Mouse (Mus musculus): ENCODE results near the gene Myrfl. TPM values are rescaled to one million over a fixed set of nuclear protein-coding genes. Genes with fewer than 3 reads are reported as not detected.
A peak's percentile ranks its signal among the peaks of the same experiment; 100 is the strongest.

Myrfl gene
- polyA plus RNA-seq, 1 experiment from 2014 or later = not detected

DNA sequence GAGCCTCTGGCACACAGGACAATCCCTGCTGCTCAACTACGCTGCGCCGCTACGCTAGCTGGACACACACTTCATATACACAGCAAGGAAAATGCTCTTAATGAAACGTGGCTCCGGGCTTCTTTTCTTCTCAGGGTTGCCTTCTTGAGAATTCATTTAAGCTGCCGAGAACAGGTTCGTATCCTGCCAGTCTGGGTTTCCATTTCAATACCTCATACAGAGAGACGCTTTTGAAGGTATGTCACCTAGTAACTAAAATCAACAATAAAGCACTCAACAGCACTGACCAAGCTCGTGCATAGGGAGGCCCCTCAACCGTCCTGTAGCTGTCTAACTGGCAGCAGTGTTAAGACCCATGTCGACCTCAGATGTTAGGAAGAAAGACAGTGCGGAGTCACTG, 35.7 kb upstream of the Myrfl start:
- Histone ChIP-seq H3K4me2 (replicated peaks; ENCODE audit: low read depth, low read length) (no peak overlapping the region), H3K4me1 (ENCODE audit: insufficient read depth, low read depth, low read length) (no peaks in the 10 kb centered on the region), H3K9me3 (ENCODE audit: low read length) (no peaks in the 10 kb centered on the region), H3K27me3 (replicated peaks; ENCODE audit: insufficient read depth, low read length) (no peaks in the 10 kb centered on the region), H3K27ac (ENCODE audit: low read length) (no peak overlapping the region), H3K36me3 (ENCODE audit: insufficient read depth, low read length) (peaks cover 7% of the 10 kb centered on the region; the same call in 1 of the 2 replicates), H3K9ac (replicated peaks; ENCODE audit: low read depth) (no peak overlapping the region), H3K4me3 (ENCODE audit: low read depth, low read length) (no peak overlapping the region)
- DNase-seq (ENCODE audit: low spot score) (no peak), ATAC-seq (no peak)
- TF ChIP-seq EP300 (IDR thresholded peaks at IDR 0.05) (no peak), CTCF (IDR thresholded peaks at IDR 0.05) (no peak)
- 73% methylated on average over 13 of the region's 13 CpGs for WGBS

DNA sequence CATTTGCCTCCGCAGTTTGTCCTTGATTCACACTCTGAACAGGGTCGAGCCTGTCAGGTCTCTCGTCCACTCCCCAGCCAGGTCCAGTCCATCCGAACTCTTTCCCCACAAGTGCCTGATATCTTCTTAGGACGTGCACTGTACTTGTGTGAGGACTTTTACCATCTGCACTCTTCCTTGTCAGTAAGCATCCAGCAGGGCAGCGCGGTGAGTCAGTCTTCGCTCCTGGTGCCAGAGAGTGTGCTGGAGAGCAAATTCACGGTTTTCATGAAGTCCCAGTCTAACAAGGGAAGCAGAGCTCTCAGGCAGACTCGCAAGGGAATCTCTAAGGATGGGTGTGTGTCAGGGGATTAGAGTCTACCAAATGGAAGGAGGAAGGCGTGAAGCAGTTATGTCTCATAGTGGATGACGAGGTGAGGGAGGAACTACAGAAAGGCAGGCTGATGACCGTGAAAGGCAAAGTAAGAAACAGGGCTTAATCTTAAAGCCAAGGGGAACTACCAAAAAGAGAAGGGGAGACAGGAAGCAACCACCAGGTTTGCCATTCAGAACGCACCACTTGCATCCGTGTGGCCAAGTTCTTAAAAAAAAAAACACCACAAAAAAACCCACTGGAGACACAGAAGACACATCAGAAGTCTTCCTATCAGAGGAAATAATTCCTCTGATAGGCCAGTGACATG, 34.9 kb upstream of the Myrfl start:
- no peak overlapping the region for H3K27ac ChIP-seq (ENCODE audit: low read length)
- H3K4me3 ChIP-seq (ENCODE audit: low read depth, low read length) = no peak overlapping the region
- H3K9ac ChIP-seq (replicated peaks; ENCODE audit: low read depth) = no peak overlapping the region
- peaks cover 5% of the 10 kb centered on the region; the same call in 1 of the 2 replicates for H3K36me3 ChIP-seq (ENCODE audit: insufficient read depth, low read length)
- TF ChIP-seq EP300 (IDR thresholded peaks at IDR 0.05) = no peak
- no peak for TF ChIP-seq CTCF (IDR thresholded peaks at IDR 0.05)
- DNase-seq (ENCODE audit: low spot score) (no peak), ATAC-seq (no peak)
- H3K9me3 ChIP-seq (ENCODE audit: low read length) = no peaks in the 10 kb centered on the region
- H3K4me2 ChIP-seq (replicated peaks; ENCODE audit: low read depth, low read length) = no peak overlapping the region
- no peaks in the 10 kb centered on the region for H3K4me1 ChIP-seq (ENCODE audit: insufficient read depth, low read depth, low read length)
- H3K27me3 ChIP-seq (replicated peaks; ENCODE audit: insufficient read depth, low read length) = no peaks in the 10 kb centered on the region
- 86% methylated on average over 15 of the region's 15 CpGs for WGBS

DNA sequence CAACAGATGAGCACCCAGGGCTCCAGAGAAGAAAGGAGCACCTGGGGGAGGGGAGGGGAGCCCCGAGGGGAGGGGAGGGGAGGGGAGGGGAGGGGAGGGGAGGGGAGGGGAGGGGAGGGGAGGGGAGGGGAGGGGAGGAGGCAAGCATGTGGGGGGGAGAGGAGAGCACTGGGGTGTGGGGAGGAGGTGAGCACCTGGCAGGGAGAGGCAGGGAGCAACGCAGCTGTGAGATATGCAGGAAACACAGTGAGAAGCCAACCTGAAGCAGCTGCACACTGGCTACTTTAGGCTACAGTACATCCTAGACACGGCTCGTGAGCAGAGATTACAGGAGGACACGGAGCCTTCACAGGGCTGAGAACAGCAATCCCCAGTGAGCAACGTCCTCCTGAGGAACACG, 34.2 kb upstream of the Myrfl start:
- no peak for ATAC-seq
- TF ChIP-seq CTCF (IDR thresholded peaks at IDR 0.05) = no peak
- no peak for TF ChIP-seq EP300 (IDR thresholded peaks at IDR 0.05)
- 72% methylated on average over 6 of the region's 7 CpGs for WGBS

GRCm38 (mm10) chr10:116930506-116930905, 33.8 kb upstream of the Myrfl start:
- DNase-seq (ENCODE audit: low spot score) (peak; percentile 37), ATAC-seq (no peak)
- H3K4me1 ChIP-seq (ENCODE audit: insufficient read depth, low read depth, low read length) = no peaks in the 10 kb centered on the region
- no peak overlapping the region for H3K4me3 ChIP-seq (ENCODE audit: low read depth, low read length)
- no peak overlapping the region for H3K9ac ChIP-seq (replicated peaks; ENCODE audit: low read depth)
- no peaks in the 10 kb centered on the region for H3K27me3 ChIP-seq (replicated peaks; ENCODE audit: insufficient read depth, low read length)
- no peak overlapping the region for H3K27ac ChIP-seq (ENCODE audit: low read length)
- no peak overlapping the region for H3K4me2 ChIP-seq (replicated peaks; ENCODE audit: low read depth, low read length)
- H3K9me3 ChIP-seq (ENCODE audit: low read length) = no peaks in the 10 kb centered on the region
- no peak for TF ChIP-seq EP300 (IDR thresholded peaks at IDR 0.05)
- no peak for TF ChIP-seq CTCF (IDR thresholded peaks at IDR 0.05)
- 45% methylated on average over 7 of the region's 7 CpGs for WGBS
- peaks cover 5% of the 10 kb centered on the region; the same call in 1 of the 2 replicates for H3K36me3 ChIP-seq (ENCODE audit: insufficient read depth, low read length)

More for the DNA sequence above, 34.2 kb upstream of the Myrfl start:
- H3K4me1 ChIP-seq (ENCODE audit: insufficient read depth, low read depth, low read length) = no peaks in the 10 kb centered on the region
- no peak overlapping the region for H3K4me3 ChIP-seq (ENCODE audit: low read depth, low read length)
- no peaks in the 10 kb centered on the region for H3K27me3 ChIP-seq (replicated peaks; ENCODE audit: insufficient read depth, low read length)
- peaks cover 5% of the 10 kb centered on the region; the same call in 1 of the 2 replicates for H3K36me3 ChIP-seq (ENCODE audit: insufficient read depth, low read length)
- H3K9me3 ChIP-seq (ENCODE audit: low read length) = no peaks in the 10 kb centered on the region
- no peak for DNase-seq (ENCODE audit: low spot score)
- no peak overlapping the region for H3K27ac ChIP-seq (ENCODE audit: low read length)
- H3K4me2 ChIP-seq (replicated peaks; ENCODE audit: low read depth, low read length) = no peak overlapping the region
- no peak overlapping the region for H3K9ac ChIP-seq (replicated peaks; ENCODE audit: low read depth)

- no peak overlapping the region for H3K4me2 ChIP-seq (replicated peaks; ENCODE audit: low read depth, low read length)
- no peaks in the 10 kb centered on the region for H3K9me3 ChIP-seq (ENCODE audit: low read length)
- 84% methylated on average over 3 of the region's 3 CpGs for WGBS
- no peak overlapping the region for H3K27ac ChIP-seq (ENCODE audit: low read length)
- H3K36me3 ChIP-seq (ENCODE audit: insufficient read depth, low read length) = peaks cover 11% of the 10 kb centered on the region; the same call in 1 of the 2 replicates
- H3K27me3 ChIP-seq (replicated peaks; ENCODE audit: insufficient read depth, low read length) = no peaks in the 10 kb centered on the region
- no peak overlapping the region for H3K9ac ChIP-seq (replicated peaks; ENCODE audit: low read depth)
- no peaks in the 10 kb centered on the region for H3K4me1 ChIP-seq (ENCODE audit: insufficient read depth, low read depth, low read length)
- TF ChIP-seq CTCF (IDR thresholded peaks at IDR 0.05) (no peak), EP300 (IDR thresholded peaks at IDR 0.05) (no peak)
- no peak for DNase-seq (ENCODE audit: low spot score)
- no peak for ATAC-seq
- H3K4me3 ChIP-seq (ENCODE audit: low read depth, low read length) = no peak overlapping the region
Measured at GRCm38 (mm10) chr10:116928826-116929225, 32.1 kb upstream of the Myrfl start.

- Histone ChIP-seq H3K27ac (ENCODE audit: low read length) (no peak overlapping the region), H3K4me1 (ENCODE audit: insufficient read depth, low read depth, low read length) (no peaks in the 10 kb centered on the region), H3K9ac (replicated peaks; ENCODE audit: low read depth) (no peak overlapping the region), H3K4me2 (replicated peaks; ENCODE audit: low read depth, low read length) (no peak overlapping the region), H3K27me3 (replicated peaks; ENCODE audit: insufficient read depth, low read length) (no peaks in the 10 kb centered on the region), H3K9me3 (ENCODE audit: low read length) (no peaks in the 10 kb centered on the region), H3K4me3 (ENCODE audit: low read depth, low read length) (no peak overlapping the region), H3K36me3 (ENCODE audit: insufficient read depth, low read length) (peaks cover 11% of the 10 kb centered on the region; the same call in 1 of the 2 replicates)
- no peak for DNase-seq (ENCODE audit: low spot score)
- ATAC-seq = no peak
- TF ChIP-seq CTCF (IDR thresholded peaks at IDR 0.05) (no peak), EP300 (IDR thresholded peaks at IDR 0.05) (no peak)
- 83% methylated on average over 11 of the region's 11 CpGs for WGBS
Measured at GRCm38 (mm10) chr10:116926428-116927113, 29.9 kb upstream of the Myrfl start.

Data from lung, postnatal 0 days (tissue).